Mouse (Mus musculus): ENCODE data around the gene Tbc1d5. TPM values are rescaled to one million over a fixed set of nuclear protein-coding genes. Genes with fewer than 3 reads are reported as not detected.
"Not testable (repeated sequence)": the region's sequence is repeated elsewhere in the genome, so short reads cannot be mapped to it uniquely, and the experiment has no call there.

Tbc1d5 gene
- polyA plus RNA-seq, 1 experiment from 2014 or later: 11.0 TPM

GRCm38 (mm10) chr17:50730896-50731295, 448.3 kb downstream of the Tbc1d5 start:
- H3K36me3 ChIP-seq (replicated peaks): no peaks in the 10 kb centered on the region
- no peaks in the 10 kb centered on the region for H3K9me3 ChIP-seq
- 91% methylated on average over 2 of the region's 2 CpGs for WGBS
- H3K4me3 ChIP-seq: no peak overlapping the region
- peaks cover 3% of the 10 kb centered on the region for H3K4me1 ChIP-seq
- H3K27me3 ChIP-seq (ENCODE audit: poor library complexity, severe bottlenecking): no peaks in the 10 kb centered on the region
- no peak overlapping the region for H3K27ac ChIP-seq
- no peak for DNase-seq (ENCODE audit: extremely low spot score, low spot score)

DNA sequence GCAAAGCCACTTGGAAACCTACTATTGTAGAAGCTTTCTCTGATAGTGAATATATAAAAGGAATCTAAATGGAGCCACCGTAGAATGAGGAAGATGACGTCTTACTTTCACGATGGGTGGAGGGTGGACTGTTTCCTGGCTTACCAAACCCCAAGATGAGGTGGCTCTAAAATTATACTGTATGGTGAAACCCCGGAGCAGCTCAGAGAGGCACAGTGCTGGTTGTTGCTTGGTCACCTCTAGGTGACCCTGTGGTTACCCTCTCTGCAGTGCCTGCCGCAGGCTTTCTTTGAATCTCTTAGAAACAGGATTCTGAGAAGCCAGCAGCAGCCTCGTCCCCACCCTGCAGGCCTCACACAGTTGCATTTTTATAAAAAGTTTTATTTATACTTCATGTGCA, 449.6 kb downstream of the Tbc1d5 start:
- Histone ChIP-seq H3K27me3 (ENCODE audit: poor library complexity, severe bottlenecking) (no peaks in the 10 kb centered on the region), H3K36me3 (replicated peaks) (no peaks in the 10 kb centered on the region), H3K27ac (no peak overlapping the region), H3K4me3 (no peak overlapping the region), H3K4me1 (no peaks in the 10 kb centered on the region), H3K9me3 (no peaks in the 10 kb centered on the region)
- DNase-seq (ENCODE audit: extremely low spot score, low spot score): no peak
- WGBS: 89% methylated on average over 6 of the region's 6 CpGs

- Histone ChIP-seq H3K4me1 (no peaks in the 10 kb centered on the region), H3K27me3 (ENCODE audit: poor library complexity, severe bottlenecking) (no peaks in the 10 kb centered on the region), H3K4me3 (no peak overlapping the region), H3K36me3 (replicated peaks) (no peaks in the 10 kb centered on the region), H3K9me3 (no peaks in the 10 kb centered on the region), H3K27ac (no peak overlapping the region)
- no peak for DNase-seq (ENCODE audit: extremely low spot score, low spot score)
- 93% methylated on average over 2 of the region's 2 CpGs for WGBS
Measured at GRCm38 (mm10) chr17:50729031-50729430, 450.1 kb downstream of the Tbc1d5 start.

DNA sequence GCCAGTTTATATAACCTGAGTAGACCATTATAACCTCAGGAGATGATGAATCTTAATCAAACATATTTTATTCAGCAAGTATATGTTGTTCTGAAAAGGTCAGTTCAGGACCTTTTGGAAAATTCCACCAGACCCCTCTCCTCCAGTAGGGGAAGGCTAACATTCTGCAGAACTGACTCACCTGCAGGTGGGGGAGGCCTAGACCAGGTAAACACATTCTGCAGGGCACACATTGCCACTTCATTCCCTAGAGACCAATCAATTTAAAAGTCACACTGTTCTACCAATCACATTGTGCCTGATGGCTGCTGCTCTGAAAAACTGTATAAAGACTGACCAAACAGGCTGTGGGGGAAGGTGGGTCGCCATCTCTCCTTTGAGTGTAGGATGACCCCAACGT, 452.9 kb downstream of the Tbc1d5 start:
- 77% methylated on average over 2 of the region's 2 CpGs for WGBS
- Histone ChIP-seq H3K27me3 (ENCODE audit: poor library complexity, severe bottlenecking) (no peaks in the 10 kb centered on the region), H3K9me3 (no peaks in the 10 kb centered on the region), H3K4me1 (no peaks in the 10 kb centered on the region), H3K4me3 (no peak overlapping the region), H3K27ac (no peak overlapping the region), H3K36me3 (replicated peaks) (no peaks in the 10 kb centered on the region)
- DNase-seq (ENCODE audit: extremely low spot score, low spot score): no peak

- Histone ChIP-seq H3K27ac (no peak overlapping the region), H3K27me3 (ENCODE audit: poor library complexity, severe bottlenecking) (no peaks in the 10 kb centered on the region), H3K4me3 (no peak overlapping the region), H3K9me3 (no peaks in the 10 kb centered on the region), H3K36me3 (replicated peaks) (no peaks in the 10 kb centered on the region), H3K4me1 (no peaks in the 10 kb centered on the region)
- WGBS: 65% methylated on average over 2 of the region's 2 CpGs
- DNase-seq (ENCODE audit: extremely low spot score, low spot score): no peak
Measured at GRCm38 (mm10) chr17:50724376-50724775, 454.8 kb downstream of the Tbc1d5 start.

GRCm38 (mm10) chr17:50717586-50717985, 461.6 kb downstream of the Tbc1d5 start:
- Histone ChIP-seq H3K27me3 (ENCODE audit: poor library complexity, severe bottlenecking) (no peaks in the 10 kb centered on the region), H3K4me1 (no peaks in the 10 kb centered on the region), H3K27ac (no peak overlapping the region), H3K9me3 (peaks cover 11% of the 10 kb centered on the region), H3K36me3 (replicated peaks) (no peaks in the 10 kb centered on the region), H3K4me3 (no peak overlapping the region)
- 86% methylated on average over 5 of the region's 5 CpGs for WGBS
- no peak for DNase-seq (ENCODE audit: extremely low spot score, low spot score)

- WGBS: 84% methylated on average over 7 of the region's 7 CpGs
Measured at GRCm38 (mm10) chr17:50710497-50711222, 468.5 kb downstream of the Tbc1d5 start.

GRCm38 (mm10) chr17:50698410-50698809, 480.7 kb downstream of the Tbc1d5 start:
- peaks cover 20% of the 10 kb centered on the region for H3K27me3 ChIP-seq (ENCODE audit: poor library complexity, severe bottlenecking)
- H3K36me3 ChIP-seq (replicated peaks); H3K4me1 ChIP-seq; DNase-seq (ENCODE audit: extremely low spot score, low spot score); H3K27ac ChIP-seq; H3K9me3 ChIP-seq: not testable (repeated sequence)
- WGBS: 3% methylated on average over 39 of the region's 39 CpGs
- H3K4me3 ChIP-seq: peak overlapping the region; percentile 31

More at GRCm38 (mm10) chr17:50710497-50711222, 468.5 kb downstream of the Tbc1d5 start:
- Histone ChIP-seq H3K27me3 (ENCODE audit: poor library complexity, severe bottlenecking) (no peaks in the 10 kb centered on the region), H3K4me1 (no peaks in the 10 kb centered on the region), H3K9me3 (peaks cover 8% of the 10 kb centered on the region), H3K4me3 (no peak overlapping the region), H3K27ac (no peak overlapping the region), H3K36me3 (replicated peaks) (no peaks in the 10 kb centered on the region)
- DNase-seq (ENCODE audit: extremely low spot score, low spot score): no peak

DNA sequence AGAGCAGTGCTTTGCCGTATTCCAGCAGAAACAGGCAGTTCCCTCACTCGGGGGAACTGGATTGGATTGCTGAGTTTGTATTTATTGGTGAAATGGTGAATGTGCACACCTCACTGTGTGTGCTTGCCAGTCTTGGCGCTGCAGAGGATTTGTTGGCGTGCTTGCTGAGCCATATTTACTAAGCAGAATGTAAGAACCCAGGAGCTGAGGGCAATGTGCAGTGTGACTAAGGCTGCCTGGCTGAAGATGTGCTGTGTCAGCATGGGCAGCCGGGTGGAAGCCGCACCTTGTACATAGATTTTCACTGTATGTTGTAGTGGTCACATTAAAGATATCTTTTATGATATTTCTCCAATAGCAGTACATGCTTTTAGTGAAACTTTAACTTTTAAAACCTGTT, 491.0 kb downstream of the Tbc1d5 start:
- Histone ChIP-seq H3K4me3 (no peak overlapping the region), H3K27me3 (ENCODE audit: poor library complexity, severe bottlenecking) (no peaks in the 10 kb centered on the region), H3K9me3 (no peaks in the 10 kb centered on the region), H3K4me1 (peaks cover 5% of the 10 kb centered on the region), H3K36me3 (replicated peaks) (peaks cover 25% of the 10 kb centered on the region), H3K27ac (no peak overlapping the region)
- 90% methylated on average over 6 of the region's 6 CpGs for WGBS
- DNase-seq (ENCODE audit: extremely low spot score, low spot score): no peak

DNA sequence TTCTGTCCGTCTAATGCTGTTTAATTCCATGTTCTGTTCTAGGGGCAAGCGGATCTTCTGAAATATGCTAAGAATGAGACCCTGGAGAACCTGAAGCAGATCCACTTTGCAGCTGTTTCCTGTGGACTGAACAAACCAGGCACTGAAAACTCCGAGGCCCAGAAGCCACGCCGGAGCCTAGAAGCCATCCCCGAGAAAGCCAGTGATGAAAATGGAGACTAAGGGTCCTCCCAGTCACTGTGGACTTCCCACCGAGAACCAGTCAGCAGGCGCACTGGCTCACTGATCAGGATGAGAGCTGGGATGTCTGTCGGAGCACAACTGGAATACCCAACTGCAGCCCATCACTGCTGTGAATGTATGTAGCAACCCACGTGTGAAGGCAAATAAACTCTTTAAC, 491.5 kb downstream of the Tbc1d5 start:
- Histone ChIP-seq H3K27ac (no peak overlapping the region), H3K27me3 (ENCODE audit: poor library complexity, severe bottlenecking) (no peaks in the 10 kb centered on the region), H3K4me1 (peaks cover 5% of the 10 kb centered on the region), H3K9me3 (no peaks in the 10 kb centered on the region), H3K36me3 (replicated peaks) (peaks cover 25% of the 10 kb centered on the region), H3K4me3 (no peak overlapping the region)
- 87% methylated on average over 10 of the region's 10 CpGs for WGBS
- DNase-seq (ENCODE audit: extremely low spot score, low spot score): no peak

GRCm38 (mm10) chr17:50684960-50685645, 494.0 kb downstream of the Tbc1d5 start:
- no peaks in the 10 kb centered on the region for H3K9me3 ChIP-seq
- H3K4me1 ChIP-seq: peaks cover 5% of the 10 kb centered on the region
- no peak overlapping the region for H3K27ac ChIP-seq
- WGBS: 75% methylated on average over 7 of the region's 7 CpGs
- DNase-seq (ENCODE audit: extremely low spot score, low spot score): no peak
- no peak overlapping the region for H3K4me3 ChIP-seq
- H3K36me3 ChIP-seq (replicated peaks): peaks cover 25% of the 10 kb centered on the region
- H3K27me3 ChIP-seq (ENCODE audit: poor library complexity, severe bottlenecking): no peaks in the 10 kb centered on the region

Measured in forebrain, embryonic 10.5 days (tissue).